Mouse (Mus musculus) testis, adult 2 months (tissue): ENCODE results near the gene Actn4. TPM values are rescaled to one million over a fixed set of nuclear protein-coding genes. Genes with fewer than 3 reads are reported as not detected.
A peak's percentile ranks its signal among the peaks of the same experiment; 100 is the strongest.
"Not testable (repeated sequence)": the region's sequence is repeated elsewhere in the genome, so short reads cannot be mapped to it uniquely, and the experiment has no call there.

Source experiments
- H3K27ac ChIP-seq: fragments of 200-500 bp; 2 replicates; pipeline ENCODE4 v1.5.1; 2012; ENCODE audit warnings: low read depth, low read length; ENCODE audit not compliant: control insufficient read depth, insufficient read depth
- H3K27me3 ChIP-seq: fragments of 200-500 bp; 2 replicates; pipeline ENCODE4 v1.6.1; 2012; ENCODE audit warnings: mild to moderate bottlenecking, low read length, moderate library complexity; ENCODE audit not compliant: control insufficient read depth, insufficient read depth
- H3K36me3 ChIP-seq: fragments of 200-500 bp; 2 replicates; pipeline ENCODE4 v1.6.1; 2012; ENCODE audit warnings: mild to moderate bottlenecking, low read length; ENCODE audit not compliant: control insufficient read depth, insufficient read depth
- H3K4me1 ChIP-seq: fragments of 200-500 bp; 2 replicates; pipeline ENCODE4 v1.6.1; 2012; ENCODE audit warnings: low read length; ENCODE audit not compliant: control insufficient read depth, insufficient read depth
- H3K4me3 ChIP-seq: fragments of 200-500 bp; 2 replicates; pipeline ENCODE4 v1.5.1; 2012; ENCODE audit warnings: low read depth, mild to moderate bottlenecking, low read length, moderate library complexity, mixed read lengths; ENCODE audit not compliant: control insufficient read depth
- CTCF ChIP-seq: fragments of 200-500 bp; IDR thresholded peaks from 2 replicates; pipeline ENCODE4 v1.5.1; 2012; ENCODE audit warnings: low read depth, mild to moderate bottlenecking, inconsistent platforms, low read length, moderate library complexity; ENCODE audit not compliant: control insufficient read depth, insufficient read depth, insufficient replicate concordance
- POLR2A ChIP-seq: fragments of 200-500 bp; IDR thresholded peaks from 2 replicates; pipeline ENCODE4 v1.6.1; 2012; ENCODE audit warnings: low read depth, mild to moderate bottlenecking, inconsistent platforms, low read length, moderate library complexity; ENCODE audit not compliant: control insufficient read depth
- polyA plus RNA-seq: library from polyadenylated mRNA; depleted of rRNA; stranded (reverse); fragments of >200 nt; gene quantifications from 2 replicates; pipeline ENCODE4 v1.2.3, GENCODE M21; 2012

The Actn4 gene
- polyA plus RNA-seq, 1 experiment = 73.9 TPM

DNA sequence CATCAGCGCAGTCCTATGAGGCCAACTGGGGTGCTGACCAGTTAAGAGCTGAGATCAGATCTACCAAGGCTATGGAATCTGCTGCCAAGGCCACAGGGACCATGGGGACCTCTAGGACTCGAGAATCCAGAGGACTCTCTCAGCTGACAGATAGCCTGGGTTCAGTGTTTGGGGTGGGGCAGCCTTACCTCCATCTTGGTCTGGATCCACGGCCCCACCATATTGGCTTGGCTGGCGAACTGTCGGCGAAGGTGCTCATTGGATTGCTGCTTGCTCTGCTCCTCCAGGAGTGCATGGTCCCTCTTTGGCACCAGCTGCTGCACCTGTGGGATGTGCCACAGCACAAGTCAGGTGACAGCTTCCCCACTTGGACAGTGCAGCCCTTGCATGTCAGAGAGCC, 64.5 kb downstream of the Actn4 start:
- Histone ChIP-seq H3K27ac (no peak overlapping the region), H3K4me3 (no peak overlapping the region), H3K36me3 (no peaks in the 10 kb centered on the region; the same call in 1 of the 2 replicates), H3K27me3 (no peaks in the 10 kb centered on the region), H3K4me1 (no peaks in the 10 kb centered on the region; the same call in 1 of the 2 replicates)
- TF ChIP-seq POLR2A = no peak
- no peak for TF ChIP-seq CTCF

DNA sequence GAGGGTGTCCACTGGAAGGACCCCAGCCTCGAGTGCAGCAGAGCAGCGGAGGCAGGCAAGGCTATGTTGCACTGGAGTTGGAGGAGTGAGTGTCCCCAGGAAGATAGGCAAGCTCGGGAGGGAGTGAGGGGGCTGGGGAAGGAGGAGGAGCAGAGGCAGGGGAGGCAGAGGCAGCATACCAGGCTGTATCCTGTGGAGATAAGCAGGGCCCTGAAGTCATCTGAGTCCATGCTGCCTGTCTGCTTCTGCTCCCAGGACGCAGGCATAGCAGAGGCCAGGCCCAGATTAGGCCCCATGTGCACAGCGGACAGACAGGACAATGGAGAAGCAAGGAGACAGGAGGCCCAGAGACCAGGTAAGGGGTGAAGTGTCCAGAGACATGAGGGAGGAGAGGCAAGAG, 67.2 kb downstream of the Actn4 start:
- peak overlapping the region; percentile 64 for H3K27ac ChIP-seq
- no peak for TF ChIP-seq CTCF
- TF ChIP-seq POLR2A = peak; percentile 43; the same call in 1 of the 2 replicates
- peak overlapping the region; percentile 66 for H3K4me3 ChIP-seq
- no peaks in the 10 kb centered on the region for H3K27me3 ChIP-seq
- H3K36me3 ChIP-seq = no peaks in the 10 kb centered on the region; the same call in none of the 2 replicates
- no peaks in the 10 kb centered on the region; the same call in 1 of the 2 replicates for H3K4me1 ChIP-seq

DNA sequence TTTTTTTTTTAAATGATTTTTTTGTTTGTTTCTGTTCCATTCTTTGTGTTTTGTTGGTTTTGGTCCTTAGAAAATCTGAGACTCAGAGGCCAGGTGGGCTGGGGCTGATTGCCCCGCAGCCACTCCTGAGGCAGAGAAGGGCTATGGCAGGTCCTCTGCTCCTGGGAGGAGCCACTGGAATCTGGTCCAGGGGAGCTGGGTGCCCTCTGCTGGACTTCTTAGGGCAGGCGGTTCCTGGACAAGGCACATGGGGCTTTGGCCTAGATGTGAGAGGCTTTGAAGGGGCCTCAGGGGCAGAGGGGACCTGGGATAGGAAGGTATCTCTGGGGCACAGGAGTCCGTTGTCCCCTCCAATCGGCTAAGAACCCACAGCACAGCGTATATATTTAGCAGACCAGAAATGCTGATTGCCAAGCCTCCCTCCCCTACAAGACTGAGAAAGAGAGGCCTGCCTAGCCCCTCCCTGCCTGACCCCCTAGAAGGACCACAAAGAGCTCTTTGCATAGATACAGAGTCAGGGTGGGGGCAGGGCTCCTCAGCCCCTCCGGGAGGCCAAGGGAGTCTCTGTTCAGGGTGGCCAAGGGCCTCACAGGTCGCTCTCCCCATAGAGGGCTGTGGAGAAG, 68.4 kb downstream of the Actn4 start:
- no peak for TF ChIP-seq POLR2A
- peak; percentile 33; the same call in 1 of the 2 replicates for TF ChIP-seq CTCF
- no peaks in the 10 kb centered on the region for H3K27me3 ChIP-seq
- H3K4me3 ChIP-seq = peak overlapping the region; percentile 6
- peaks cover 4% of the 10 kb centered on the region for H3K4me1 ChIP-seq
- no peaks in the 10 kb centered on the region; the same call in none of the 2 replicates for H3K36me3 ChIP-seq
- H3K27ac ChIP-seq = peak overlapping the region; percentile 64

DNA sequence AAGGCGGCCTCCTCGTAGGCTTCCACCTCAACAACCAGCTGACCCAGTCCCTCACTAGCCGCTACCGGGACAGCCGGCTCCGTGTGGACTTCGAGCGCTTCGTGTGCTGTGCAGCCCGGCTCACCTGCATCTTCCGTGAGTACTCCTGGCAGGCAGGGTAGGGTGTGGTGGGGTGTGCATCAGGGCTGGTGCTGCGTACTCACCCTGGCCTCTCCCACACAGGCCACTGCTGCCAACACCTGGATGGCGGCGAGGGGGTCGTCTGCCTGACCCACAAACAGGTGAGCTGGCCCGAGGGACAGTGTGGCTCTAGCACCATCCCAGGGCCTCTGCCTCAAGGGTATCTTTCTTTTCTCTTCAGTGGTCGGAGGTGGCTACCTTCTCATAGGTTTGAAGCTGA, 69.5 kb downstream of the Actn4 start:
- Histone ChIP-seq H3K27ac (no peak overlapping the region), H3K36me3 (no peaks in the 10 kb centered on the region; the same call in 1 of the 2 replicates), H3K4me1 (peaks cover 8% of the 10 kb centered on the region), H3K27me3 (no peaks in the 10 kb centered on the region), H3K4me3 (no peak overlapping the region)
- TF ChIP-seq CTCF (no peak), POLR2A (no peak)

DNA sequence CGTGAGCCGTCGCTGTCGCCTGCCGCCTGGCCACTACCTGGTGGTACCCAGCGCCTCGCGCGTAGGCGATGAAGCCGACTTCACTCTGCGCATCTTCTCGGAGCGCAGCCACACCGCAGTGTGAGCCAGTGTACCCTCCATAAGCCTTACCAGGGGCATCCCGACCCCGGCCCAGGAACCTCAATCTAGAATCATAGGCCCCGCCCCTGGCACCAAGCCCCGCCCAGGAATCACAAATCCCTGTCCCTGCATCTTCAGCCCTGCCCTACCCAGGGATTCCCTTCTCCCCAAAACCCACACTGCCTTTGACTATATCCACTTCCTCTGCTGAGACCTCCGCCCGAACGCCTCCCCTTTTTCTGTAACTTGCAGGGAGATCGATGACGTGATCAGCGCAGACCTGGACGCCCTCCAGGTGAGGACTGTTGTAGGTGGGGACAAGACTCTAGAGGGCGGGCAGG, 73.4 kb downstream of the Actn4 start:
- H3K4me3 ChIP-seq = peak overlapping the region; percentile 53
- no peak overlapping the region for H3K27ac ChIP-seq
- H3K27me3 ChIP-seq = no peaks in the 10 kb centered on the region; the same call in 1 of the 2 replicates
- TF ChIP-seq POLR2A (no peak), CTCF (no peak)
- peaks cover 8% of the 10 kb centered on the region for H3K4me1 ChIP-seq
- no peaks in the 10 kb centered on the region; the same call in 1 of the 2 replicates for H3K36me3 ChIP-seq

DNA sequence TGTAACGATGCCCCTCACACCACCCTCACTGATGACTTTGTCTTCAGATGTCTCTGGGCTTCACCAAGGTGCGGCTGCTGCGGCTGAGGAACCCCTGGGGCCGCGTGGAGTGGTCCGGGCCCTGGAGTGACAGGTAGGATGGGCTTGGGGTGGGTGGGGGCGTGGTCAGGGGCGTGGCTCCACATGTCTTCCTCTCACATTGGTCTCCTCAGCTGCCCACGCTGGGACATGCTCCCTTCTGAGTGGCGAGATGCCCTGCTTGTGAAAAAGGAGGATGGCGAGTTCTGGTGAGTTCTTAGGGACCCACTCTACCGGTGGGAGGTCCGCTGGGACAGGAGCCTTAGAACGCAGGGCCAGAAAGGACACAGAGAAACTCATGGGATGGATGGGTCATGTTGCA, 75.7 kb downstream of the Actn4 start:
- H3K4me3 ChIP-seq = no peak overlapping the region
- H3K4me1 ChIP-seq = peaks cover 18% of the 10 kb centered on the region
- H3K27ac ChIP-seq = no peak overlapping the region
- no peaks in the 10 kb centered on the region for H3K36me3 ChIP-seq
- H3K27me3 ChIP-seq = no peaks in the 10 kb centered on the region; the same call in 1 of the 2 replicates
- TF ChIP-seq CTCF = no peak
- TF ChIP-seq POLR2A = no peak

DNA sequence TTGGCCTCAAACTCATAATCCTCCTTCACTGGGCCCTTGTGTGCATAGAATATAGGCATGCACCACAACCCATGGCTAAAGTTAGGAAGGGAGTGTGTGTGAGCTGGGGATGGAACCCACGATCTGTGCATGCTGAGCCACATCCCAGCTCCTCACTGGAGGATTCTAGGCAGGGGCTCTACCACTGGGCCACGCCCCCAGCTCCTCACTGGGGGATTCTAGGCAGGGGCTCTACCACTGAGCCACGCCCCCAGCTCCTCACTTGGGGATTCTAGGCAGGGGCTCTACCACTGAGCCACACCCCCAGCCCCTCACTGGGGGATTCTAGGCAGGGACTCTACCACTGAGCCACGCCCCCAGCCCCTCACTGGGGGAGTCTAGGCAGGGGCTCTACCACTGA, 78.4 kb downstream of the Actn4 start:
- not testable (repeated sequence) for H3K36me3 ChIP-seq, H3K4me3 ChIP-seq, H3K27ac ChIP-seq, H3K27me3 ChIP-seq
- peaks cover 15% of the 10 kb centered on the region for H3K4me1 ChIP-seq

DNA sequence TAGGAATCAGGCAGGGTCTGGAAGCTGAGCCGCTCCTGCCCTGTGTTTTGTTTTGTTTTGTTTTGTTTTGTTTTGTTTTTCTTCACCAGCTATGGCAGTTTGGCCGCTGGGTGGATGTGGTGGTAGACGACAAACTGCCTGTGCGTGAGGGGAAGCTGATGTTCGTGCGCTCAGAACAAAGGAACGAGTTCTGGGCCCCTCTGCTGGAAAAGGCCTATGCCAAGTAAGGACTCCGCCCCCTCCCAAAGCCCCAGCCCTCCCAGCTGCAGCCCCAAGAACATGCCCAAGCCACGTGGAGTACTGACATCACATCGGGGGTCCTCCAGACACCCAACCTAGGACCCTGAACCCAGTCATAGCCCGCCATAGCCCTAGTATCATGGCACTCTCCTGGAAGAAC, 79.1 kb downstream of the Actn4 start:
- peaks cover 11% of the 10 kb centered on the region for H3K4me1 ChIP-seq
- H3K27me3 ChIP-seq = no peaks in the 10 kb centered on the region; the same call in 1 of the 2 replicates
- TF ChIP-seq POLR2A (no peak), CTCF (no peak)
- no peak overlapping the region for H3K27ac ChIP-seq
- no peaks in the 10 kb centered on the region for H3K36me3 ChIP-seq
- H3K4me3 ChIP-seq = no peak overlapping the region
